In the genomic region with DNA sequence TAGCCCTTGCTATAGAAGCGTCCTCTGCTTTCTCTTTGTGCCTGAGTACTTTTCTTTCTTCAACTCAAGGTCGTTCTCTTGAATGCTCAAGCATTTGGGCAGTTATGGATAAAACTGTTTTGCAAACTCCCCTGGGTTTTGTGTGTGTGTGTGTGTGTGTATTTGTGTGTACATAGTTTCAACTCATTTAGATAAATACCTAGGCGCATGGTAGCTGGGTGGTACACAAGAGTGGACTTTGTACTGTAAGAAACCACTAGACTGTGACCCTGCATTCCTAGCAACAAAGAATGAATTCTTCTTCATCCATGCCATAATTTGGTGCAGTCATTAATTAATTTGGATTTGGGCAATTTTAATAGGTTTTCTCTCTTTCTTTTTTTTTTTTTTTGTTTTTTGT, we compare ENCODE assay signal across 11 mouse cellular contexts. TPM values are rescaled to one million over a fixed set of nuclear protein-coding genes. Genes with fewer than 3 reads are reported as not detected.
DNase-seq lines count a peak whose midpoint lies in the region; ATAC-seq lines count a peak whose summit lies in the region.
"Had no signal": no experiment of that assay in that cellular context is flagged by ENCODE, and none has a peak within 500 bp of the region (broad histone marks: within the 10 kb centered on the region; RNA-seq: fewer than 3 reads in every experiment).

No protein-coding gene starts in this region.

- H3K36me3 ChIP-seq in lung, embryonic 16.5 days (ENCODE audit: control insufficient read depth, insufficient read depth, low read length), result no peaks in the 10 kb centered on the region; the same call in 1 of the 2 replicates
- H3K36me3 ChIP-seq in kidney, embryonic 15.5 days, result peaks cover 13% of the 10 kb centered on the region; the same call in 1 of the 2 replicates
- peaks cover 7% of the 10 kb centered on the region; the same call in 1 of the 2 replicates for H3K36me3 ChIP-seq in neural tube, embryonic 15.5 days

- 0 out of 2 replicates have a peak overlapping the region, but pooled peaks have one; percentile 69 for H3K4me2 ChIP-seq in lung, embryonic 16.5 days (ENCODE audit: low read depth, low read length)
- peak overlapping the region; percentile 69 for H3K4me2 ChIP-seq in kidney, embryonic 15.5 days
- H3K4me2 ChIP-seq in neural tube, embryonic 15.5 days, result peak overlapping the region; percentile 67

- H3K9me3 ChIP-seq in lung, embryonic 16.5 days (ENCODE audit: control insufficient read depth, low read length), result peaks cover 4% of the 10 kb centered on the region; the same call in 1 of the 2 replicates
- no peaks in the 10 kb centered on the region for H3K9me3 ChIP-seq in kidney, embryonic 15.5 days (replicated peaks)
- H3K9me3 ChIP-seq in neural tube, embryonic 15.5 days (replicated peaks), result no peaks in the 10 kb centered on the region

- H3K27ac ChIP-seq in lung, embryonic 16.5 days (ENCODE audit: low read length), result no peak overlapping the region
- peak overlapping the region; percentile 30; the same call in 1 of the 2 replicates for H3K27ac ChIP-seq in kidney, embryonic 15.5 days
- no peak overlapping the region for H3K27ac ChIP-seq in neural tube, embryonic 15.5 days (replicated peaks)

- ATAC-seq in lung, embryonic 16.5 days (ENCODE audit: low read depth), result no peak
- no peak for ATAC-seq in kidney, embryonic 15.5 days (replicated peaks; ENCODE audit: low FRiP score)
- no peak for ATAC-seq in neural tube, embryonic 15.5 days (ENCODE audit: low FRiP score)

- H3K4me1 ChIP-seq in lung, embryonic 16.5 days (replicated peaks; ENCODE audit: control insufficient read depth, insufficient read depth, low read length), result peaks cover 10% of the 10 kb centered on the region
- peaks cover 10% of the 10 kb centered on the region for H3K4me1 ChIP-seq in kidney, embryonic 15.5 days
- peaks cover 11% of the 10 kb centered on the region for H3K4me1 ChIP-seq in neural tube, embryonic 15.5 days

- H3K4me3 ChIP-seq in lung, embryonic 16.5 days (ENCODE audit: low read length), result no peak overlapping the region
- H3K4me3 ChIP-seq in kidney, embryonic 15.5 days (replicated peaks), result peak overlapping the region; percentile 96
- H3K4me3 ChIP-seq in neural tube, embryonic 15.5 days (replicated peaks), result no peak overlapping the region

- no peaks in the 10 kb centered on the region for H3K27me3 ChIP-seq in lung, embryonic 16.5 days (ENCODE audit: control insufficient read depth, insufficient read depth, low read depth, low read length)
- H3K27me3 ChIP-seq in kidney, embryonic 15.5 days, result no peaks in the 10 kb centered on the region
- H3K27me3 ChIP-seq in neural tube, embryonic 15.5 days (replicated peaks), result peaks cover 3% of the 10 kb centered on the region; the same call in 1 of the 2 replicates

- 84% methylated on average over 3 of the region's 3 CpGs for WGBS in lung, embryonic 16.5 days
- WGBS in kidney, embryonic 15.5 days, result 84% methylated on average over 3 of the region's 3 CpGs
- WGBS in neural tube, embryonic 15.5 days, result 88% methylated on average over 3 of the region's 3 CpGs

- DNase-seq in heart, adult 11 months, result peak; percentile 49
- DNase-seq in heart, postnatal 36 days, result no peak
- DNase-seq in lung, postnatal 25 days (ENCODE audit: low spot score), result no peak
- DNase-seq in urinary bladder, postnatal 25 days (ENCODE audit: low spot score), result no peak
- DNase-seq in urinary bladder, postnatal 4 days (ENCODE audit: low spot score in 2 of 2), result no peak
- DNase-seq: cerebellum, postnatal 14 days; gastrocnemius, postnatal 14 days; right cerebral cortex, postnatal 4 days had no signal

- intact Hi-C loops in heart, postnatal 36 days (cut with DNase I), result no loop called here

- H3K9ac ChIP-seq in lung, embryonic 16.5 days (ENCODE audit: low read length), result no peak overlapping the region
- H3K9ac ChIP-seq in kidney, embryonic 15.5 days, result no peak overlapping the region
- H3K9ac ChIP-seq in neural tube, embryonic 15.5 days (replicated peaks), result no peak overlapping the region

RNA-seq across cellular contexts. Expression of a gene that starts 8.2 kb away (rescaled TPM):
- total RNA-seq in heart, postnatal 36 days (2021), result 1 to 10 TPM; 3.1 to 4.6 TPM
- 1.2 and 1.3 TPM in 2 replicates for polyA plus RNA-seq in lung, embryonic 16.5 days (2015; fragmentation: Nextera tagmentation; extraction: Ambion mirVana)
- 1.3 and 1.5 TPM in 2 replicates for polyA plus RNA-seq in kidney, embryonic 15.5 days (2015; fragmentation: Nextera tagmentation; extraction: Ambion mirVana)
- 0.29 and 1.2 TPM in 2 replicates for polyA plus RNA-seq in neural tube, embryonic 15.5 days (2015; fragmentation: Nextera tagmentation; extraction: Ambion mirVana)

RNA-seq across cellular contexts. Expression of a gene that starts 8.7 kb away (rescaled TPM):
- 10 to 100 TPM; 94.7 to 99.9 TPM for total RNA-seq in heart, postnatal 36 days (2021)
- polyA plus RNA-seq in lung, embryonic 16.5 days (2015; fragmentation: Nextera tagmentation; extraction: Ambion mirVana), result 99.3 and 102 TPM in 2 replicates
- 151 and 159 TPM in 2 replicates for polyA plus RNA-seq in kidney, embryonic 15.5 days (2015; fragmentation: Nextera tagmentation; extraction: Ambion mirVana)
- 107 and 114 TPM in 2 replicates for polyA plus RNA-seq in neural tube, embryonic 15.5 days (2015; fragmentation: Nextera tagmentation; extraction: Ambion mirVana)

RNA-seq across cellular contexts. Expression of a gene that starts 16.8 kb away (rescaled TPM):
- 10 to 100 TPM in 1 of 2 experiments, 1 to 10 TPM in 1; 8.7 to 10.5 TPM for total RNA-seq in heart, postnatal 36 days (2021)
- polyA plus RNA-seq in lung, embryonic 16.5 days (2015; fragmentation: Nextera tagmentation; extraction: Ambion mirVana), result 44.6 and 46.2 TPM in 2 replicates
- 52.0 and 56.8 TPM in 2 replicates for polyA plus RNA-seq in kidney, embryonic 15.5 days (2015; fragmentation: Nextera tagmentation; extraction: Ambion mirVana)
- 36.6 and 48.2 TPM in 2 replicates for polyA plus RNA-seq in neural tube, embryonic 15.5 days (2015; fragmentation: Nextera tagmentation; extraction: Ambion mirVana)
